Mouse (Mus musculus) regulatory T cell (primary cell): ENCODE measurements around the gene Eftud2.

Experiments used
- in situ Hi-C: fragments of 300-600 bp; cut with MboI, MseI; formaldehyde crosslinking; loops from one replicate; pipeline ENCODE4 v1.15.1; 2025; ENCODE audit warnings: high pct_unique_total_duplicates

Eftud2 gene

DNA sequence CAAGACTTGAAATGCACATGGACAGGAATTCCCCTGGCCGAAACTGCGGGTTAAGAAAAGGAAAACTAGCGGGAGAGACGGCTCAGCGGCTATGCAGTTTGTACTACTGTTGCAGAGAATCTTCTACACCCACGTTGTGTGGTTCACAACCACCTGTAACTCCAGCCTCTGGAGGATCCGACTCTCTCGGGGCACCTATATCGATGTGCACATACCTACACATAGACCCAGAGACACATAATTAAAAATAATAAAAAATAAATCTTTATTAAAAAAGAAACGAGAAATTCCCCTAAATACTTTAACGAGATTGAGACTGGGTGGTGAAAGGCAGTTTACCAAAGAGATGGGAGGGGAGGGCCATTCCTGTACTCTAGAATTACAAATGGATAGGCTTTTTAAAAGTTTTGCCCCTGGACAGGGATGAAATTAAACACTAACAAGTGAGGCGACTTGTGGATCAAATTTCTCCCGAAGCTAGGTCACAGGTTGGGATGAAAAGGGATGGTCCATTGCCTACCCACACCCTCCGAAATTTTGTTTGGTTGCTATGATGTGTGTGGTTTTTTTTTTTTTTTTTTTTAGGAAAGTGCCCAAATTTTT lies 60.9 kb downstream of the Eftud2 start:
- in situ Hi-C loops = no loop called here

- in situ Hi-C loops = no loop called here
These were observed 61.6 kb downstream of the Eftud2 start, which contains the start of gene Gjc1 for GRCm38 (mm10) chr11:102819021-102819782. Gene Gjc1, minus strand, starts transcription at chr11:102819700.

- in situ Hi-C loops = no loop called here
These were observed 62.4 kb downstream of the Eftud2 start for GRCm38 (mm10) chr11:102818121-102819020.

- in situ Hi-C loops = no loop called here
These were observed 65.9 kb downstream of the Eftud2 start for GRCm38 (mm10) chr11:102814881-102815280.

DNA sequence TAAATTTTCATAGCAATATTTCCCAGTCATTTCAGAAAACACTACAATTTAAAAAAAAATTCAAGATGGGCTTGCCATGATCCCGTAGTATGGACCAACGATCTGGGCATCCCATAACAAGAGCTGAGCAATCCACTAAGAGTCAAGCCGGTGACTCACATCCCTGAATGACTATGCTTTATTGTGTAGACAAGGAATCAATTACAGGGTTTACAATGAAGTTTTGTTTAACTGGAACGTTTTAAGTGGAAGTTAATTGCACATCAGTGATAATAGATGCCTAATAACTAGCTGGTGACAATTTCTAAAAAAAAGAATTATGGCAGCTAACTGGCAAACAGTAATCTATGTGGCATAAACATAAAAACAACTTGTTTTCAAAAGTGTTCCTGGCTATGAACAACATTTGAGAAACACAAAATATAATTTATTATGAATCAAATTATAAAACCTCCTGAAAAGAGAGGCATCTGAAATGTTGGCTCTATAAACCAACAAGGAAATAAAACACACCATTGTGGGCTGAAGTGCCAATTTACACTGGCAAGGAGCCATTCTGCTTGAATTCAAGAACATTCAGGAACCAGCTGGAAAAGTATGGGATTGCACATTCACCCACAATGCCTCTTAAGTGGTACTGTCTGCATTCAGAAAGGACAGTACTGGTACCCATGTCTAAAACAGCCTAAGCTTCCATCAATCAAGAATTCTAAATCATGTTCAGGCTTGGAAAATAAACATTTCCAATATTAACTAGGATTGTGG lies 69.9 kb downstream of the Eftud2 start:
- in situ Hi-C loops = no loop called here

DNA sequence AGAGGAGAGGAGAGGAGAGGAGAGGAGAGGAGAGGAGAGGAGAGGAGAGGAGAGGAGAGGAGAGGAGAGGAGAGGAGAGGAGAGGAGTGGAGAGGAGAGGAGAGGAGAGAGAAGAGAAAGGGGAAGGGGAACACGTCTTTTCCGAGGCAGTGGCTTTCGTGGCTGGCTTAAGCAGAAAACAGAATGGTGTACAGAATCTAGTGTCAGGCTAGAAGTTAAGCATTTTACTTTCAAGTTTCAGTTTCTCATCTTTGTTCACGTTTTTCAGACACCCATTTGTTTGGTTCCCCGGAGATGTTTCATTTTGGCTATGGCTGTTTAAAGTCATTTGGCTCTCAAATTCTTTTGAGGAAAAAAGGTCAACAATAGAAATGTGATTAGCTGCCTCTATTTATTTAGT lies 72.5 kb downstream of the Eftud2 start:
- in situ Hi-C loops = no loop called here

- in situ Hi-C loops = no loop called here
These were observed 77.3 kb downstream of the Eftud2 start for GRCm38 (mm10) chr11:102803453-102803852.

DNA sequence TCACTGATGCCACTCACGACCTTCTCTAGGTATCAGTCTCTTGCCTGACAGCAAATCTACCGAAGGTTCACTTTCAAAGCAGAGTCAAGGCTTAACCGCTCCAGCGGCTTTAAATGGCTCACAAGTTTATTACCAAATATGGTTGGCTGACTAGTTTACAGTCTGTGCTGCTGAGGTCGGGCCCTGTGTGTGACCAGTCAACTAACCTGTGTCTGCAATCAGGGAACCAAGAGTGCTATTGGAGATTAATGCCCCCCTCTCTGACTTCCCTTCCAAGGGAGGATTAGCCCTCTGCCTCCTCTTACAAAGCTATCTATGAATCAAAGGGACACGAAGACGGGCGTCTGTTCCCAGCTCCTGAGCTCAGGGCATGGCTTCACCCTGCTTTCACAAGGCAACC lies 86.6 kb downstream of the Eftud2 start:
- in situ Hi-C loops = no loop called here

GRCm38 (mm10) chr11:102791682-102792445 lies 88.9 kb downstream of the Eftud2 start:
- in situ Hi-C loops = no loop called here
